Mouse (Mus musculus) kidney, adult 2 months (tissue): ENCODE data around the gene Zfp961. TPM values are rescaled to one million over a fixed set of nuclear protein-coding genes. Genes with fewer than 3 reads are reported as not detected.
A peak's percentile ranks its signal among the peaks of the same experiment; 100 is the strongest.
"Not testable (repeated sequence)": the region's sequence is repeated elsewhere in the genome, so short reads cannot be mapped to it uniquely, and the experiment has no call there.

Experiments
- DNase-seq: peaks from one replicate; pipeline ENCODE4 v3.0.0; 2021
- H3K27ac ChIP-seq: fragments of 200-500 bp; 2 replicates; pipeline ENCODE4 v1.5.1; 2012; ENCODE audit warnings: low read depth, low read length, control low read depth, inconsistent platforms; ENCODE audit not compliant: insufficient read depth
- H3K27me3 ChIP-seq: fragments of 200-500 bp; replicated peaks from 2 replicates; pipeline ENCODE4 v1.6.1; 2012; ENCODE audit warnings: mild to moderate bottlenecking, moderate library complexity, low read length, inconsistent platforms; ENCODE audit not compliant: control insufficient read depth, insufficient read depth
- H3K36me3 ChIP-seq: fragments of 200-500 bp; 2 replicates; pipeline ENCODE4 v1.6.1; 2012; ENCODE audit warnings: mild to moderate bottlenecking, moderate library complexity, low read length, inconsistent platforms; ENCODE audit not compliant: control insufficient read depth, insufficient read depth
- H3K4me1 ChIP-seq: fragments of 200-500 bp; 2 replicates; pipeline ENCODE4 v1.6.1; 2011; ENCODE audit warnings: low read length; ENCODE audit not compliant: control insufficient read depth, insufficient read depth
- H3K4me3 ChIP-seq: fragments of 200-500 bp; 2 replicates; pipeline ENCODE4 v1.5.1; 2011; ENCODE audit warnings: mild to moderate bottlenecking, low read depth, low read length, control low read depth; ENCODE audit not compliant: insufficient read depth
- CTCF ChIP-seq: fragments of 200-500 bp; conservative IDR thresholded peaks from 2 replicates; pipeline ENCODE4 v1.5.1; 2011; ENCODE audit warnings: low read depth, mild to moderate bottlenecking, control low read depth, low read length, moderate library complexity, mixed read lengths; ENCODE audit not compliant: insufficient read depth, insufficient read length
- POLR2A ChIP-seq: fragments of 200-500 bp; IDR thresholded peaks from one replicate; pipeline ENCODE4 v1.6.1; 2011; ENCODE audit warnings: low read depth, low read length, control low read depth
- WGBS: fragments of 180-500 bp; shearing (Covaris S2); methylation state at CpG from one replicate; pipeline ENCODE4 v1.1.7; 2018; 5-methylcytosine and 5-hydroxymethylcytosine counted together
- polyA plus RNA-seq: library from polyadenylated mRNA; depleted of rRNA; stranded (reverse); fragments of >200 nt; gene quantifications from 2 replicates; pipeline ENCODE4 v1.2.3, GENCODE M21; 2012

Zfp961 gene
- polyA plus RNA-seq, 1 experiment, result 8.9 TPM

DNA sequence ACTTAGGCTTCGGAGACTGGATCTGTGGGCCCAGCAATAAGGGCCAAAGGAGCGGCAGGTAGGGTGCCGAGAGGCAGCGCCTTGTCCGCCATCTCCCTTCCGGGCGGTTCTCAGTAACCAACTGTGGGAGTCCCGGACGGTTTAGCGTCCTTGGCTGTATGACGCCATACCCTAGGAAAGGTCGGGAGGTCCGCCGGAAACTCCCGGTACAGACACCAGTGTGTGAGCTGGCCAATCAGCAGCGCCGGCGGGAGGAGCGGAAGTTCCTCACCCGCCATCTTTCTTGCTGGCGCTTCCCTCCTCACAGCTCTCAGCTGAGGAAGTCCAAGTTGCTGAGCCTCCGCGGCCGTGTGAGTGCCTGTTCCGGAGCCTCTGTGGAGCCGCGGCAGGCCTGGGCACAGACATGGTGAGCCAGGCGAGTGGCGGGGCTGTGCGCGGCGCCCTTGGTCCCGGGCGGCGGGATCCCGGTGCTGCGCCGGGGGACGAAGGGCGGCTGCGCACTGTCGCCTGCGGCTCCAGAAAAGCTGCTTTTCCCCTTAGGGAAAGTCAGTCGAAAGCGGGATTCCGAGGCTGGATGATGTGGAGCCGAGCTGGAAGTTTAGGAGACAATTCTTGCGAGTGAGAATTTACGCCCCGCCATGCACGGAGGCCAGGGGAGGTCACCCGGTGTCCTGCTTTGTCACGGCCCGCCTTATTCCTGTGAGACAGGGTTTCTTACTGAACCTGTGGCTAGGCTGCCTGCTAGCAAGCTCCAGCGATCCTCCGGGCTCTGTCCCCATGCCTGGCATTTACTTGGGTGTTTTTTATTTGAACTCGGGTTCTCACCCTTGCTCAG lies 28.1 kb upstream of the Zfp961 start:
- peak overlapping the region; percentile 92 for H3K4me3 ChIP-seq
- WGBS, result under 1% methylated on average over 57 of the region's 57 CpGs
- peak overlapping the region; percentile 96 for H3K27ac ChIP-seq
- 0 out of 2 replicates have a peak, but pooled peaks cover 3% of the 10 kb centered on the region for H3K4me1 ChIP-seq
- H3K36me3 ChIP-seq, result no peaks in the 10 kb centered on the region
- H3K27me3 ChIP-seq, result no peaks in the 10 kb centered on the region
- peak; percentile 98 for DNase-seq
- TF ChIP-seq POLR2A, result peak; percentile 81
- no peak for TF ChIP-seq CTCF

DNA sequence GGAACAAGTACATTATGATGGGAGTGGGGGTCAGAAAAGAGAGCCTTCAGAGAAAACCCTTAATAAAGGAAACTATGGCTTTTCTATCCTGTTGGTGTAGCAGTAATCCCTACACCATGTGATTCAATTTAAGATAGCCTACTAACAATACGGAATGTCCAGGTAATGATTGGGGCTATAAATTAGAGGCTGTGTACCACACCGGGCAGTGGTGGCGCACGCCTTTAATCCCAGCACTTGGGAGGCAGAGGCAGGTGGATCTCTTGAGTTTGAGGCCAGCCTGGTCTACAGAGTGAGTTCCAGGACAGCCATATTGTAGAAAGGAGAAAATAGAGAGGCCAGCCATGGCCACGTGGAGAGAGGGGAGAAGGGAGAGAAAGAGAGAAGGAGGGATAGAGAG lies 25.0 kb upstream of the Zfp961 start:
- DNase-seq, result no peak
- Histone ChIP-seq H3K27ac (no peak overlapping the region), H3K4me3 (no peak overlapping the region), H3K4me1 (0 out of 2 replicates have a peak, but pooled peaks cover 3% of the 10 kb centered on the region), H3K36me3 (peaks cover 15% of the 10 kb centered on the region), H3K27me3 (no peaks in the 10 kb centered on the region)
- 95% methylated on average over 5 of the region's 5 CpGs for WGBS
- TF ChIP-seq POLR2A, result no peak
- no peak for TF ChIP-seq CTCF

DNA sequence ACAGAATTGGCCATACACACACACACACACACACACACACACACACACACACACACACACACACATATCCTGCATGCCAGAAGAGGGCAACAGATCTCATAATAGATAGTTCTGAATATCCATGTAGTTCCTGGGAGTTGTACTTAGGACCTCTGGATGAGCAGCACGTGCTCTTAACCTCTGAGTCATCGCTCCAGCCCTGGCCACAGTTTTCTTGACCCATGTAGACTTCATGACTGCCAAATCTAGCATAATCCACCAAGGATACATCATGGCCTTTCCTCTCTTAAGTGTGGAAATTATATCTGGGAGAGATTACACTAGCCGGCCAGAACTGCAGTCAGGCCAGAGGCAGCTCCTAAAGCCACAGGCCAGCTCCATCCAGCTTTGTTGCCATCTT lies 24.3 kb upstream of the Zfp961 start:
- DNase-seq, result peak; percentile 37
- no peak overlapping the region for H3K27ac ChIP-seq
- H3K36me3 ChIP-seq, result peaks cover 16% of the 10 kb centered on the region
- WGBS, result 62% methylated on average over 3 of the region's 3 CpGs
- no peaks in the 10 kb centered on the region for H3K27me3 ChIP-seq
- TF ChIP-seq CTCF, result no peak
- 0 out of 2 replicates have a peak, but pooled peaks cover 3% of the 10 kb centered on the region for H3K4me1 ChIP-seq
- no peak overlapping the region for H3K4me3 ChIP-seq

DNA sequence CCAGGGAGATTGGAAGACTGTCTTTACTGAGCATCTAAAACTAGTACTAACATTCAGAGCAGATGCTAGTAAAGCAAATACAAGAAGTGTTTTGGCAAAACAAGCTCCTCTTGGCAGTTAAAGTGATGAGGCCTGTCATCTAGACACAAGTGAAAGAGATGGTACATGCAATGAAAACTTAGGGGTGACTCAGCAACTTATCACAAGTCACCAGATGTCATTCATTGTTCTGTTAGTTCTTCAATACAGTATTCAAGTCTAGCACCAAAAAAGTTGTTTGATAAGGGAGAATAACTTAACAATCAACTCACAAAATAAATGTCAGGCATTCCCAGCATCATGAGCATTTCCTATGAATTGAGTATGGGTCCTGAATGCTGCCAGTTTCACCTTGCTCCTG lies 23.1 kb upstream of the Zfp961 start:
- Histone ChIP-seq H3K27me3 (no peaks in the 10 kb centered on the region), H3K27ac (no peak overlapping the region), H3K4me3 (no peak overlapping the region), H3K4me1 (0 out of 2 replicates have a peak, but pooled peaks cover 3% of the 10 kb centered on the region), H3K36me3 (peaks cover 17% of the 10 kb centered on the region)
- DNase-seq, result no peak
- TF ChIP-seq CTCF (no peak), POLR2A (no peak)

DNA sequence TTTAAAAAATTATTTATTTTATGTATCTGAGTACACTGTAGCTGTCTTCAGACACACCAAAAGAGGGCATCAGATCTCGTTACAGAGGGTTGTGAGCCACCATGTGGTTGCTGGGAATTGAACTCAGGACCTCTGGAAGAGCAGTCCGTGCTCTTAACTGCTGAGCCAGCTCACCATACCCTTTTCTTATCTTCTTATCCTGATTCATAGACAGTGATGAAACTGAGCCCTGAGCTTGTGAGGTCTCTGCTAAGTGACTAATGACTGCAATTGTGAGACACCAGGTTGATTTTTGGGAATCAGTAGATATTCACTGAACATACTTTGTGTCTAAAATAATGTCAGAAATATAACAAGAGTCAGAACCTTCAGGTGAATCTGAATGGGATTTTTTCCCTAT lies 12.8 kb upstream of the Zfp961 start:
- DNase-seq, H3K27me3 ChIP-seq, H3K4me3 ChIP-seq, H3K27ac ChIP-seq, H3K36me3 ChIP-seq, H3K4me1 ChIP-seq: not testable (repeated sequence)
- WGBS, result 87% methylated on average over 2 of the region's 2 CpGs

DNA sequence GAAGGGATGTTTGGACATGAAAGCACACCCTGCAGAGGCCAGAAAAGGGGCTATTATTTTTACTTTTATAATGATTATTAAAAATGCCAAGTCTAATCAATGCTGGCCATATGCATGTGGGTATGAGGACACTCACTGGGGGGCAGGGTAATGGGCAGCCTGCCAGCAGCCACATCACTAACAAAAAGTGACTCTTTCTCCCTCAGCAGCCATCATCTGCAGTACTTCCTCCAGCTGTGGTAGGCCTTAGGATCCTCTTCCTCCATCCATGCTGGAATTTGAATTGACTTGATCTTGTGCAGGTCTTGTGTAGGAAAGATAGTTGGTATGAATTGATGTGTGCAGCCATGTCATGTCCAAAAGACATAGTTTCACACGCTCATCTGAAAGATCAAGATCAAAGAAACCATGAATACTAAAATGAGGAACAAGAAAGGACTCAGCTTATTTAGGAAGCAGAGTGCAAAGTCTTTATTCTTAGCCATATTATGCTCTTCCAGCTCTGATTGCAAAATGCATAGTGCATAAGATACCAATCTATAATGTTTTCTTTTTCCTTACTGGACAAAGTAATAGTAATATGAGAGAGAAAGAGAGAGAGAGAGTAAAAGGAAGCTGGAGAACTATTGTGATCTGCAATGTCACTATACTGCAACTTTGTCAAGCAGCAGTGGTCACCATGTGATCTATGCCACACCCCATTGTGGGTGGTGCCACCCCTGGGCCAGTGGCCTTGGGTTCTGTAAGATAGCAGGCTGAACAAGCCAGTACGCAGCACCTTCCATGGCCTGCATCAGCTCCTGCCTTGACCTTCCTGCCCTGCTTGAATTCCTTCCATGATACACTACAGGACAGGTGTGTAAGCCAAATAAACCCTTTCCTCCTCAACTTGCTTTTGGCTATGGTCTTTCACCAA lies 10.3 kb upstream of the Zfp961 start:
- WGBS, result 80% methylated on average over 2 of the region's 2 CpGs
- no peak for DNase-seq
- Histone ChIP-seq H3K4me1 (no peaks in the 10 kb centered on the region), H3K27ac (no peak overlapping the region), H3K27me3 (no peaks in the 10 kb centered on the region), H3K4me3 (no peak overlapping the region), H3K36me3 (no peaks in the 10 kb centered on the region)
- TF ChIP-seq POLR2A (no peak), CTCF (no peak)

DNA sequence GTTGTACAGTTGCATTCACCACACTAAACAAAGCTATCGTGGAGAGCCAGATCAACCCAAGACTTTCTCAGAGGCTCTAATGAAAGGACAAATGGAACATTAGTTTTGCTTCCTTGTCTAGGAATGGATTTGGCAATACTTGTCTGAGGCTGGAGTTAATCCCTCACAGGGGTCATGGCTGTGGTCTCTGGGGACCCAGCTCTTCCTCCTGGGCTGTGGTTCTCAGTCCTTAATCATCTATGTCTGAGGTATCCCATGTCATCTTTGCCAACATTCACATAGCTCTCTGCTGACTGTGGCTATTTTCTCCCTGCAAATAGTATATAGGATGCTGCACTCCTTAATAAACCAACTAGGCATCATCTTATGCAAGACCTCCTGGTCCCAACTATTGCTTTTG lies 9.1 kb upstream of the Zfp961 start:
- TF ChIP-seq CTCF, result no peak
- no peak for TF ChIP-seq POLR2A
- H3K27me3 ChIP-seq, result no peaks in the 10 kb centered on the region
- no peak for DNase-seq
- H3K36me3 ChIP-seq, result no peaks in the 10 kb centered on the region
- H3K27ac ChIP-seq, result no peak overlapping the region
- 80% methylated on average over 1 of the region's 1 CpGs for WGBS
- no peaks in the 10 kb centered on the region for H3K4me1 ChIP-seq
- no peak overlapping the region for H3K4me3 ChIP-seq
